Mouse (Mus musculus) stomach, postnatal 0 days (tissue): ENCODE measurements around the gene Wipf2. TPM values are rescaled to one million over a fixed set of nuclear protein-coding genes. Genes with fewer than 3 reads are reported as not detected.

Experiments used
- ATAC-seq: fragments of 200-750 bp; cut with Nextera tagmentation; 2 replicates; pipeline ENCODE4 v1.8.0; 2017; ENCODE audit not compliant: low FRiP score, low TSS enrichment
- DNase-seq: peaks from one replicate; pipeline ENCODE4 v3.0.0-alpha.2; 2016; ENCODE audit warnings: low spot score
- H3K27ac ChIP-seq: fragments of 300-500 bp; sonication (generic); replicated peaks from 2 replicates; pipeline ENCODE4 v1.5.1; 2014; ENCODE audit warnings: mild to moderate bottlenecking, control low read depth
- H3K27me3 ChIP-seq: fragments of 300-500 bp; sonication (generic); 2 replicates; pipeline ENCODE4 v1.6.1; 2014; ENCODE audit warnings: low read length; ENCODE audit not compliant: control insufficient read depth, insufficient read depth
- H3K36me3 ChIP-seq: fragments of 300-500 bp; sonication (generic); 2 replicates; pipeline ENCODE4 v1.6.1; 2014; ENCODE audit warnings: low read length, mixed read lengths; ENCODE audit not compliant: control insufficient read depth, insufficient read depth
- H3K4me1 ChIP-seq: fragments of 300-500 bp; sonication (generic); replicated peaks from 2 replicates; pipeline ENCODE4 v1.6.1; 2014; ENCODE audit warnings: antibody characterized with exemption; ENCODE audit not compliant: control insufficient read depth, insufficient read depth
- H3K4me2 ChIP-seq: fragments of 300-500 bp; sonication (generic); replicated peaks from 2 replicates; pipeline ENCODE4 v1.6.1; 2014; ENCODE audit warnings: low read depth, mild to moderate bottlenecking, control low read depth, moderate library complexity
- H3K4me3 ChIP-seq: fragments of 300-500 bp; sonication (generic); 2 replicates; pipeline ENCODE4 v1.5.1; 2014; ENCODE audit warnings: low read depth, low read length, control low read depth
- H3K9ac ChIP-seq: fragments of 300-500 bp; sonication (generic); 2 replicates; pipeline ENCODE4 v1.6.1; 2014; ENCODE audit warnings: mild to moderate bottlenecking, low read length, control low read depth, mixed read lengths
- H3K9me3 ChIP-seq: fragments of 300-500 bp; sonication (generic); 2 replicates; pipeline ENCODE4 v1.6.1; 2016; ENCODE audit warnings: low read length; ENCODE audit not compliant: control insufficient read depth
- CTCF ChIP-seq: IDR thresholded peaks from 2 replicates; pipeline ENCODE4 v1.5.1; 2016; ENCODE audit warnings: antibody characterized with exemption, low read depth, mild to moderate bottlenecking, moderate library complexity
- EP300 ChIP-seq: optimal IDR thresholded peaks from 2 replicates; pipeline ENCODE3; 2016; ENCODE audit warnings: antibody characterized with exemption
- WGBS: fragments of 180-500 bp; shearing (Covaris S2); extraction: QIAGEN DNeasy Blood & Tissue Kit; methylation state at CpG from one replicate; pipeline ENCODE4 v1.1.7; 2014; 5-methylcytosine and 5-hydroxymethylcytosine counted together
- polyA plus RNA-seq: library from polyadenylated mRNA; unstranded; fragments of >200 nt; fragmentation: Nextera tagmentation; extraction: Ambion mirVana; gene quantifications from 2 replicates; pipeline ENCODE4 v1.2.1, GENCODE M21; 2015

The Wipf2 gene
- polyA plus RNA-seq, 1 experiment from 2014 or later: 4.9 TPM

DNA sequence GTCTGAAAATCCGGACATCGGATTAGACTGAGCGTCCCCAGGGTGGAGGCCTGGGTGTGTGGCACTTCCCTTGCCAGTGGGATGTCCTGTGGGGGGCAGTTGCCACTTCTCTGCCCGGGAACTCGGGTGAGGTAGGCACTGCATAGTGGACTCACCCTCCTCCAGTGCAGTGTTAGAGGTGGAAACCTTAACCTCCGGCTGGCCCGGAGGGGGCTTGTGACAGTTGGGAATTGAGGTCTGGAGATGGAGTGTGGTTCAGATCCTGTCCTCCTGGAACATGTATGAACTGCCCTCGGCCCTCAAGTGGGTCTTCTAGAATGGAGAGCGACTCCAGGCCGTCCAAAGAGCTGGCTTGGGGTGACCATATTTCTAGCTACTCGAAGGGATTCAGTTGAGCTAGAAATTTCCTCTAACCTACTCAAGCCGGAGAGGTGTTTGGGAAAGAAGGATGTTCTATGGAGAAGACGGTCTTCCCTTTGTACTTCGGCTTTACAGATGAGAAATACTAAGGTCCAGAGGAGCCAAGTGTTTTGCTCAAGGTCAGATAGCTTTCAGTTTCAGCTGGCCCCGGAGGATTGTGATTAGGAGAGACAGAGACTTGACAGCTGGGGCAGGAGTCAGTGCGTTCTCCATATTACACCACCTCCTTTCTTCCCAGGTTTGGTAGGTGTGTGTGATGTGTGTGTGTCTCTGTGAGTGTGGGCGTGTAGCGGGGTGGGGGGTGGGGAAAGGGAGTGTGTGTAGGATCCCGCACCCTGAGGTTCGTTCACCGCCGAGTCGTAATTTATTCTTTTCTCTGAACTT lies 73.4 kb downstream of the Wipf2 start:
- no peaks in the 10 kb centered on the region for H3K36me3 ChIP-seq
- DNase-seq (peak; percentile 45), ATAC-seq (peak; percentile 3; the same call in 1 of the 2 replicates)
- H3K9me3 ChIP-seq: no peaks in the 10 kb centered on the region
- no peaks in the 10 kb centered on the region for H3K27me3 ChIP-seq
- H3K27ac ChIP-seq: peak overlapping the region; percentile 96
- no peak for TF ChIP-seq CTCF
- TF ChIP-seq EP300: no peak
- WGBS: 3% methylated on average over 23 of the region's 23 CpGs
- H3K4me3 ChIP-seq: peak overlapping the region; percentile 81
- H3K4me2 ChIP-seq: peak overlapping the region; percentile 93
- H3K9ac ChIP-seq: peak overlapping the region; percentile 90
- H3K4me1 ChIP-seq: peaks cover 32% of the 10 kb centered on the region

- H3K27me3 ChIP-seq: no peaks in the 10 kb centered on the region
- TF ChIP-seq EP300 (no peak), CTCF (no peak)
- ATAC-seq (peak; percentile 86), DNase-seq (peak; percentile 95)
- H3K4me2 ChIP-seq: peak overlapping the region; percentile 93
- peak overlapping the region; percentile 81 for H3K4me3 ChIP-seq
- no peaks in the 10 kb centered on the region for H3K9me3 ChIP-seq
- H3K36me3 ChIP-seq: no peaks in the 10 kb centered on the region
- H3K4me1 ChIP-seq: peaks cover 30% of the 10 kb centered on the region
- H3K27ac ChIP-seq: peak overlapping the region; percentile 96
- WGBS: 2% methylated on average over 26 of the region's 38 CpGs
- peak overlapping the region; percentile 90 for H3K9ac ChIP-seq
Measured at GRCm38 (mm10) chr11:98937410-98937913, 74.0 kb downstream of the Wipf2 start.

DNA sequence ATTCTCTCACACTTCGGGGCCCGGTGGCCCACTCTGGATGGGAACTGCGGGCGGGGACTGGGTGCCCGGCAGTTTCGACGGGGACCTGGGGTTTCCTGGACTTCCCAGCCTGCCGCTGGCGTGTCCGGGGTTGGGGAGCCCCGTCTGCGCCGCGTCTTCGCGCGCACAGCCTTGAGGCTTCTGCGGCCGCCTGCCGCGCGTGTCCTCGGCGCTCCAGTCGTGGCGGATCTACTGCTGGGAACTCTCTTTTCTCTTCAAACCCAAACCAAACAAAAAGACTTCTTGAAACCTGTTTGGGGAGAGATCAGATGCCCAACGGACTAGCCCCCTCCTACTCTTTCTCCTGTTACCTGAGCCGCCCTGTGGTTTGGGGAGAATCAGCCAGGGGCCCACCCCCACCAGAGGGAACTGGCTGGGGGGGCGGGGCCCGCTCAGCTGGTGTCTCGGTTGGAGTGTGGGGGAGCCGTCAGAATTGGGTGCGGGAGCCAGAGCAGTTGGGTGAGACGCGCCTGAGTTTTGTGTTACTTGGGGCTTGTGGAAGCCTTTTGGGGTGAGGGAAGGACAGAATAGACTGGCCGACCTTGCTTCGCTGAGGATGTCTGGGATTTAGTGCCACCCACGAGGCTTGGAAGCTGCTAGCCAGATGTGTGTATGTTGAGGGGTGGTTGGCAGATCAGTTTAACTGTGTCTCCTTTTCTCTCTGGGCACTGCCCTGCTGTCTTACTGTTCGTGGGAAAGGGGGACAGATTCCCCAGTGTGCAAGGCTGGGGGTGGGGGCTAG lies 74.7 kb downstream of the Wipf2 start:
- DNase-seq: peak; percentile 72
- Histone ChIP-seq H3K4me2 (peak overlapping the region; percentile 93), H3K9ac (peak overlapping the region; percentile 90), H3K36me3 (no peaks in the 10 kb centered on the region), H3K9me3 (no peaks in the 10 kb centered on the region), H3K4me1 (peaks cover 30% of the 10 kb centered on the region), H3K27ac (peak overlapping the region; percentile 96), H3K27me3 (no peaks in the 10 kb centered on the region), H3K4me3 (peak overlapping the region; percentile 81)
- under 1% methylated on average over 39 of the region's 39 CpGs for WGBS
- no peak for ATAC-seq
- TF ChIP-seq EP300 (no peak), CTCF (no peak)

DNA sequence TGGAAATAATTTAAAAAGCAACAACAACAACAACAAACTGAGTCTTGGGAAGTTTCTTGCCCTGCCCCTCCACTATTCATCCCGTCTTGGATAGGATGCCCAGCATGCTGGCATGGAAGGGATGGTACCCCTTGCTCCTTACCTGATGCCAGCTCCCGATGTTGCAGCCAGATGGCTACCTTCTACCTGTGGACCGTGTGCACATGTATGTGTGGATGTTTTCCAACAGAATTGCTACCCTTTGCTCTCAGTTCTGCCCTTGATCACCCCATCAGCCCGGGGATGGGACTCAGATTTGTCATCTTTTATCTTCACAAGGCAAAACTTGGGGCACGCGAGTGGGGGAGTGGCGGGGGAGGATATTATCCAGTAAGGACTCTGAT lies 75.3 kb downstream of the Wipf2 start:
- 29% methylated on average over 7 of the region's 7 CpGs for WGBS
- no peaks in the 10 kb centered on the region for H3K9me3 ChIP-seq
- H3K27me3 ChIP-seq: no peaks in the 10 kb centered on the region
- ATAC-seq: no peak
- no peaks in the 10 kb centered on the region for H3K36me3 ChIP-seq
- DNase-seq: no peak
- H3K4me3 ChIP-seq: peak overlapping the region; percentile 81
- H3K4me1 ChIP-seq: peaks cover 32% of the 10 kb centered on the region
- peak overlapping the region; percentile 96 for H3K27ac ChIP-seq
- H3K9ac ChIP-seq: peak overlapping the region; percentile 90
- H3K4me2 ChIP-seq: peak overlapping the region; percentile 93
- TF ChIP-seq EP300: no peak
- TF ChIP-seq CTCF: no peak

- peak overlapping the region; percentile 81 for H3K4me3 ChIP-seq
- H3K4me2 ChIP-seq: peak overlapping the region; percentile 93
- no peaks in the 10 kb centered on the region for H3K27me3 ChIP-seq
- H3K9me3 ChIP-seq: no peaks in the 10 kb centered on the region
- ATAC-seq: no peak
- H3K4me1 ChIP-seq: peaks cover 37% of the 10 kb centered on the region
- peak overlapping the region; percentile 98 for H3K27ac ChIP-seq
- H3K36me3 ChIP-seq: no peaks in the 10 kb centered on the region
- peak; percentile 14 for DNase-seq
- TF ChIP-seq CTCF (no peak), EP300 (no peak)
- H3K9ac ChIP-seq: peak overlapping the region; percentile 90
- 34% methylated on average over 15 of the region's 15 CpGs for WGBS
Measured at GRCm38 (mm10) chr11:98939084-98939952, 75.9 kb downstream of the Wipf2 start.
